Mouse (Mus musculus): Measurements from ENCODE around the gene Dhrs3. TPM values are rescaled to one million over a fixed set of nuclear protein-coding genes. Genes with fewer than 3 reads are reported as not detected.

Gene Dhrs3
- 100 to 1,000 TPM; 114 to 133 TPM for total RNA-seq (2021)
- long read RNA-seq, experiment 1, transcript Dhrs3-206 (6 exons, 2,337 nt): major isoform, 25 of 63 reads
- long read RNA-seq, experiment 1, partial matches to known transcripts: 33 of 63 reads
- long read RNA-seq, experiment 1, other reads (novel, unspliced or antisense): 5 of 63 reads
- long read RNA-seq, experiment 2, transcript Dhrs3-206 (6 exons, 2,337 nt): major isoform, 6 of 65 reads
- long read RNA-seq, experiment 2, partial matches to known transcripts: 55 of 65 reads
- long read RNA-seq, experiment 2, other reads (novel, unspliced or antisense): 2 of 65 reads

- DNase-seq: peak; percentile 91 to 94
Measured at GRCm38 (mm10) chr4:144892133-144892936, at the start of gene Dhrs3. Gene Dhrs3, plus strand, starts transcription at chr4:144892827.

GRCm38 (mm10) chr4:144861756-144862505 lies 30.7 kb upstream of the Dhrs3 start:
- DNase-seq: no peak

- DNase-seq: no peak
Measured at GRCm38 (mm10) chr4:144867926-144868325, 24.7 kb upstream of the Dhrs3 start.

- DNase-seq: no peak
Measured at GRCm38 (mm10) chr4:144868584-144868983, 24.0 kb upstream of the Dhrs3 start.

GRCm38 (mm10) chr4:144872905-144873304 lies 19.7 kb upstream of the Dhrs3 start:
- DNase-seq: no peak

GRCm38 (mm10) chr4:144875576-144876093 lies 17.0 kb upstream of the Dhrs3 start:
- DNase-seq: peak; percentile 49 to 66

GRCm38 (mm10) chr4:144879549-144879948 lies 13.1 kb upstream of the Dhrs3 start:
- DNase-seq: no peak

- DNase-seq: peak in 1 of 2 experiments; percentile 32
Measured at GRCm38 (mm10) chr4:144881376-144881775, 11.3 kb upstream of the Dhrs3 start.

- peak in 1 of 2 experiments; percentile 6 for DNase-seq
Measured at GRCm38 (mm10) chr4:144882881-144883331, 9.7 kb upstream of the Dhrs3 start.

- no peak for DNase-seq
Measured at GRCm38 (mm10) chr4:144886460-144886859, 6.2 kb upstream of the Dhrs3 start.

GRCm38 (mm10) chr4:144888750-144889149 lies 3.9 kb upstream of the Dhrs3 start:
- no peak for DNase-seq

GRCm38 (mm10) chr4:144889505-144890301 lies 2.9 kb upstream of the Dhrs3 start:
- no peak for DNase-seq

- peak; percentile 82 to 90 for DNase-seq
Measured at GRCm38 (mm10) chr4:144890690-144891120, 1.9 kb upstream of the Dhrs3 start.

GRCm38 (mm10) chr4:144891121-144891711 lies 1.4 kb upstream of the Dhrs3 start:
- DNase-seq: peak; percentile 73 to 82

GRCm38 (mm10) chr4:144891743-144892132 lies 889 bp upstream of the Dhrs3 start:
- DNase-seq: no peak

- DNase-seq: no peak
Measured at GRCm38 (mm10) chr4:144892937-144893272, 278 bp downstream of the Dhrs3 start.

- DNase-seq: peak; percentile 75 to 81
Measured at GRCm38 (mm10) chr4:144893561-144894486, 1.2 kb downstream of the Dhrs3 start.

GRCm38 (mm10) chr4:144894487-144895210 lies 2.0 kb downstream of the Dhrs3 start:
- peak; percentile 62 to 78 for DNase-seq

GRCm38 (mm10) chr4:144895211-144895590 lies 2.6 kb downstream of the Dhrs3 start:
- peak in 1 of 2 experiments; percentile 59 for DNase-seq

Measured in heart, adult 18-20 months (tissue).